Mouse (Mus musculus) embryo, embryonic 11 days (tissue): ENCODE measurements at regions not wholly inside any gene's neighbourhood (a gene's known extent, or its start where the extent isn't known, plus 50 kb on each side); places are given as distances from the start of the nearest gene placed in this dataset.

Source experiments
- DNase-seq: peaks from one replicate; pipeline ENCODE4 v3.0.0-alpha.2; 2015

- no peak for DNase-seq
Observed at GRCm38 (mm10) chr5:127129495-127129894, 112.1 kb upstream of the Tmem132c start.

GRCm38 (mm10) chr5:127134441-127134840, 107.2 kb upstream of the Tmem132c start:
- peak; percentile 7 for DNase-seq

- no peak for DNase-seq
Observed at GRCm38 (mm10) chr5:127140651-127141050, 101.0 kb upstream of the Tmem132c start.

- DNase-seq: peak; percentile 69
Observed at GRCm38 (mm10) chr5:127160292-127160691, 81.3 kb upstream of the Tmem132c start.

GRCm38 (mm10) chr5:127163376-127163775, 78.2 kb upstream of the Tmem132c start:
- DNase-seq: no peak

GRCm38 (mm10) chr5:127189021-127189420, 52.6 kb upstream of the Tmem132c start:
- DNase-seq: no peak
